Mouse (Mus musculus): ENCODE results near the gene Rhoh.

DNA sequence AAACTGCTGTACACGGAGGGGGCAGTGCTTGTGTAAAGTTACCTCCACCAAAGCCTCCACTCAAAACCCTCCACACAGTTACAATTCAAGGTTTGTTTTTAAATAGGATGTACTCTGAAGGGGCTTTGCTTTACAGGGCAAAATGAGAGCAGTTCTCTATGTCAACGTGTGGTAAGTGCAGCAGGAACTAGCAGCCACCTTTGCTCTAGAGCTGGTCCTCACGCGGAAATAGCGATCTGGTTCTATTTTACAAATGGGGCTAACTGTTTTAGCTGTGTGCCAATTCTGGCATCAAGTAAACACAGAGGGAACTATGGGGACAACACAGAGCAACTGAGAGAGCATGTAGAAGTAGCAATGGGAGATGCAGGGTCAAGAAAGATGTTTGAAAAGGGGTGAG lies 27.1 kb downstream of the Rhoh start:
- TF ChIP-seq POLR2A (IDR thresholded peaks at IDR 0.05; ENCODE audit: control insufficient read depth, extremely low read depth, insufficient read depth, low read length, poor library complexity) = no peak
- TF ChIP-seq CTCF (IDR thresholded peaks at IDR 0.05; ENCODE audit: borderline replicate concordance, control insufficient read depth, extremely low read depth, insufficient read depth, low read length, poor library complexity) = no peak
